Mouse (Mus musculus) 416B (cell line): ENCODE results near the gene Heca.
A peak's percentile ranks its signal among the peaks of the same experiment; 100 is the strongest.
"Not testable (repeated sequence)": the region's sequence is repeated elsewhere in the genome, so short reads cannot be mapped to it uniquely, and the experiment has no call there.

Experiments
- DNase-seq: peaks from one replicate; pipeline ENCODE4 v3.0.0; 2011; ENCODE audit warnings: low read depth

Gene Heca

DNA sequence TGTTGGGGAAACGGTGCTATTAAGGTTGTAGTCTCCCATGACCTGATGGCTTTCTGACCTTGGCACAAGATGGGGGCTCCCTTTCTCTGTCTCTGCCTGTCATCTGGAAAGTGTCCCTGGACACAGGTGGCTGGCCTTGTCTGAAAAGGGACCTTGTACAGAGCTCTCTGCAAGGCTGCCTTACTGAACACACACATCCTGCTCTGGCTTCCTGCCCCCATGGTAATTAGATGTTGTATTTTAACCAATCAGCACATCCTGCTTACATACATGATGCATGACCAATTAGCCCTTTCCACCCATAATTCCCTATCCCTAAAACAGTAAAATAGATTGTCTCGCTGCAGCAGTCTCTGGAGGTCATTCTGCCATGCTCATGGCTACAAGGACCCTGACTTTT, 67.1 kb downstream of the Heca start:
- no peak for DNase-seq

DNA sequence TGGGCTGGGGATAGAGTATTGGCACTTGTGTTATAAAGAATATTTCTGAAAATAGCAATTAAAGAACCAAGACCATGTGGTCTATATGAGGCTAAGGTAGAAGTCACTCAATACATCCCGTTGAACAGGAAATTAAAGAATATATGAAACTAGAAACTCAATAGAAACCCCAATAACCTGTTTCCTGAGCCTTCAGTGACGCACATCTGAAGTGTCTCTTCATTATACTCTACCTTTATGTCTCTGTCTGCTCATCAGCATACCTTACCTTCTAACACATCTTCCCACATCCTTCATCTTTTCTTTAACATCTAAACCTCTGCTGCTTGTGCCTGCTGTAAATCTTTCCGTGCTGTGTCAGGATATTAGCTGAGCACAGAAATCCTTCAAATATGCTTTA, 67.8 kb downstream of the Heca start:
- DNase-seq: no peak

DNA sequence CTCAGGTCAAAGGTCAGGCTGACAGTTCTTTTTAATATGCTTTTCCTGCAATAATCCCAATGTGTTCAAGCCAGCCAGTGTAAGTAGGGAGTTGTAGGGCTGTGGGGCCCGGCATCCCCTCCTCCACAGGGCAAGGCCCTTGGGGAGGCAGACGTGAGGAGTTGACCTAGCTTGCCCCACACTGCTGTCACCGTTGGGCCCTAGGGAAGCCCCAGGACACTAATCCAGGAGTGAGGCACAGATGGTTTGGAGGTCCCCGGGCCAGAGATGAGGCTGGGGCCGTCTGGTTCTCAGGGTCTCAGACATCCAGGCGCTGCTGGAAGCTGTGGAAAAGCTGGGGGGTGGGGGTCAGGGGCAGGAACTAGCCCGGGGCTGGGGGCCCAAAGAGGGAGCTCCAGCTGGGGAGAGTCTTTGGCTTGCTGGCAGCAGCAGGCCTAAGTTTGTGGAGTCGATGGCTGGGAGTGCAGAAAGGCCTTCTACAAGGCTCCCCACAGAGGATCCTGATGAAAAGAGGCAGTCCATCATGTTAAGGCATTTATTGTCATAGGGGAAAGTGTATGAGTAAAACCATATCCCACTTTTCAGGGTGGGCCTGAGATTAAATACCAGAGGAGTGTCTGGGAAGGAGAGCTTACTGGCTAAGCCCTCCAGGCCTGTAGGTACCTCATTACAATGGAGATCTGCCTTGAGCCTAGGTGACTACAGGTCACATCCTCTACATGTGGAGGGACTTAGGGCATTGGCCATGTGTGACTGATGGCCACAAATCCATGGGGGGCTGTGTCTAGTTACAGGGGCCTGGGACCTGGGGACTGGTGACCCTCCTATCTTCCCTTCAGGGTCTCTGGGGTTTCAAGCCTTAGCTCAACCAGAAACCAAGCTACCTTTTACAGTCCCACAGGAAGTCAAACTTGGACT, 69.6 kb downstream of the Heca start:
- DNase-seq: no peak

DNA sequence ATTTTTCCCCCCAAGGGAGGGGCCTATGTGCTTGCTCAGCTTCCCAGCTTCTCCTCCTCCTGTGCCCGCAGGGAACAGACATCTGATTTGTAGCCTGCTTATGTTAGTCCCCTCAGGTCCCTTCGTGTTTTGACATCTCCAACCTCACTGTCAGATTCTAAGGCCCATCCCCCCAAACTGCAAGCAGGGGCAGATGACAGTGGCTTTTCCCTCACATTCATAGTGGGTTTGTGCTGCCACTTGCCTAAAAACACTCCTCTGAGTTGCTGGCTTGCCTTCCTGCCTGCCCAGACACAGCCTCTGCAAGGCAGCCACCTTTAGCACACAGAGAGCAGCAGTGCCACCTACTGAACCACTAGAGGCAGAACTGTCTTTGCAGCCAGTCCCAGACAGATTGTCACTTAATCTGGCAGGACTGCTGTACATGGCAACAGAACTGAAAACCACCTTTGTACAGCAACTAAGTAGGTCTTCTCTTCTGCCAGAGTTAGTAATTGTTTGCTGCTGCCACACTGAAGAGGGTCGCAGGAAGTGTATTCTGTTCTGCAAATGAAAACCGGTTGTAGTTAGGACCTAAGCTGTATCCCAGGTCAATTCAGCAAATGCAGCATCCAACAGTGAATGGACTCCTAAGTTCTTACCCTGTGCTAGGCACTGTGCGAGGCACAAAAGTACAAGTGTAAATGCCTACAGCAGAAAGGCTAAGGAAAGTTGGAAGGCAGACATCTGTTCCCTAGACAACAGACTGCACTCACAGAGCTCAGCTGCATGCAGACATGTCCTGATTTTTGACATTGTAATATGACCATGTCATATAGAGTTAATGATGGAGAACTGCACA, 77.8 kb downstream of the Heca start:
- peak; percentile 82 for DNase-seq

DNA sequence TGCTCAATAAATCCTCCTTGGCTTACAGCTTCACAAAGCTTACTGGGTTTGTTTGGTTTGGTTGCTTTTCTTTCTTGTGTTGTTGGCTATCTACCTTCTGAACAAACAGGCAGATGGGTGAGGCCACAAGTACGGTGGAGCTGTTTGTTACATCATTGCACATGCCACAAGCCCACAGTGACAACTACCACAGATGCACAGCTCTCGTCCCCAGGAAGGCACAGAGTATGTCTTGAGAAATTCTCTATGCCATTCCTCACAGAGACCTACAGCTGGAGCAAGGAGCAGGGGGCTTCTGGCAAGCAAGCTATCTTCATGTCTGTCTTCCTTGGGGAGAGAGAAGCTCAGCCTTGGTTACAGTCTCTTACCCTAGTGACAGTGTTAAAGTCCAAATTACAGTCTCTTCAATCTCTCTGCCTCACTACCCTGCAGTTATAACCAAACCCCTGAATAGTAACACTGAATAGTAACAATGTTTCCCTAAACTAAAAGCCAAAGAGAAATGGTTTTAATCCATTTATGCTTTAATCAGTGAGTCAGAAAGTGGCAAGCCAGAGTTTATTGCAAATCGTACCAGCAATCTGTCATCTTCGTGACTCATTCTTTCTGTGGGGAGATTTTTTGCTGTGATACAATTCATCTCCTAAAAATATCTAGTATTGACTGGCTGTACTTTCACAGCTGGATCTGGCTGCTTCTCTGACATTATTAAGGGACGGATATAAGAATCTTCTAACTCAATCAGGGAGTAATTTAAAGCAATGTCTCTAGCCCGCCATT, 87.0 kb downstream of the Heca start:
- DNase-seq: peak; percentile 82

DNA sequence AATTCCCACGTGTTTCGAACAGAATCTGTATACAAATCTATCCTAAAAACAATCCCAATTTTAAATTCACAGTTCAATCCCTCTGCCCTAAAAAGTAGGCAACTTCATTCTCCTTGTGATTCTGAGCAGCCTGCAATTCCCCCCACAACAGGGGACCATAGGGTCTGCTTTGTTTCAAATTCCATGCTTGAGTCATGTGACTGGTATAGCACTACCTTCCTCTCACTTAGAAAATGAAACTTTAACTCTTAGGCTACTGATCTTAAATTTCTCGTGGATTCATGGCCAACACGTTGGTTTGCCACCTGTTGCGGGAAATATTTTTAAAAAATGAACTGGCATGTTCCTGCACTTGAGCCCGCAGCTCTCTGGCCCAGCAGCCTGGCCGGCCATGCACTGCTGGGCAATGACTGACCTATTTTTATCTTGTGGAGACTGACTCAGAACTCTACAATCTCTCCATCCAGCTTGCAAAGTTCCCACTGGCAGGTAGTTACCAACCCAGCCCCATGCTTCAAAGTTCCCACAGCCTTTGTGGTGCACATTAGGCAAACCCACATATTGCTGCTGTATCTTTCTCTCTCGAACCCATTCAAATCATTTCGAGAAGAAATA, 90.1 kb downstream of the Heca start:
- DNase-seq: peak; percentile 14

DNA sequence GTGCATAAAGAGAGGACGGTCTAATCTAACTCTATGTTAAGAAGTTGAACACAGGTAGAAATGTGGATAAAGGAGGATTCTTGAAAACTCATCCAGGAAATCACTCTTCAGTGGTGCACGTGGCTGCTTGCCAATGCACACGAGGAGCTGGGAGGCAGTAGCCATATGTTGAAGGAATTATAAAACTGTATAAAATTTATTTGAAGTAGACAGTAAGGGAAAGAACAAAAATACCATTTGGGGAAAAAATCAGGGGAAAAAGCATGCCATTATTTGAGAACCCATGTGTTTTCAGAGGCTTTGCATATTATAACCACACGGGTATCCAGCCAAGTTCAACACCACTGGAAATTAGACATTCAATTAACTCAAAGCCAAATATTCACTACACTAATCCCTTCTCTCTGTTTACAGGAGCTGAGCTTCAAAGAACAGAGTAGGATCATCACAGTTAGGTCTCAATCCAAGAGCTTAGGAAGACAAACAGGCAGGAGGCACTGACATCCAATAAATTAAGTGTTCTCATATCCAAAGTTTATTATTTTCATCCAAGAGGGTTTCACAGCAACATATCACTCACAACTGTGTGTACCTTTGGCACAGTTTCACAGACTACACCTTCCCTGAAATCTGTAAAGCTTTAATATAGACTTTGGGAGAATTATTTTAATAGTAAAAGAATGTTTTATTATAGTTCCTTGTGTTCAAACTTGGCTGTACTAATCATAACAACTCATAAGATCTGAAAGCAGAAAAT, 102.9 kb downstream of the Heca start:
- no peak for DNase-seq

DNA sequence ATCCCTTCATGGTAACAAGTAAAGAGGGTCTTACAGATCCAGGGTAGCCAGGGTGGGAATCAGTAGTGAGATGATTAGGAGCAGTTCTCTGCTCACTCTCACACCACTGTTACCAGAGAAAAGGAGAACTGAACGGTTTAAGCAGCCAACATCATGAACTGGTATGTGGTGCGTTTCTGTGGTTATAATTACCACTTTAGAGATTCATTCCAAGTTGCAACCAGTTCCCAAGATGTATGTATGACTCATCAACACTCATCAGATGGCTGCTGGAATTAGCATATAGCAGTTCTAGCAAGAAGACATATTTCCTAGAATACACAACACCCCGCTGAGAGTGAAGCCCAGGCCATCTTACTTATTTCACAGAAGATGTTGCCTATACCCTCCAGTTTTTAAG, 105.8 kb downstream of the Heca start:
- peak; percentile 66 for DNase-seq

DNA sequence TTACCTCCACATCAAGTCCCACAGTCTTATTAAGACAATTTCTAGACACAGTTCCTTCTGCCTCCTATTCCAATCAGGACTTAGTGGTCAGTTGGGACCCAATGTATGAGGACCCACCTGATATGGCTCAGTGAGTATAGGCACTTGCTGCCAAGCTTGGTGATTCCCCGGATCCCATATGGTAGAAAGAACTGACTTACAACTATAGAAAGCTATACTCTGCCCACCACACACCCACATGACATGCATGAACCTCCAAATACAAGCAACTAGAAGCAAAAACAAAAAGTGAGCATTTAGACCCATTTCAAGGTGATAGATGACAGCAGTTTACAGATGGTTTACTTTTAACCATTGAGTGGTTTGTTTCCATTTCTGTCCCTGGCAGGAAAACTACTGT, 111.6 kb downstream of the Heca start:
- DNase-seq: no peak

DNA sequence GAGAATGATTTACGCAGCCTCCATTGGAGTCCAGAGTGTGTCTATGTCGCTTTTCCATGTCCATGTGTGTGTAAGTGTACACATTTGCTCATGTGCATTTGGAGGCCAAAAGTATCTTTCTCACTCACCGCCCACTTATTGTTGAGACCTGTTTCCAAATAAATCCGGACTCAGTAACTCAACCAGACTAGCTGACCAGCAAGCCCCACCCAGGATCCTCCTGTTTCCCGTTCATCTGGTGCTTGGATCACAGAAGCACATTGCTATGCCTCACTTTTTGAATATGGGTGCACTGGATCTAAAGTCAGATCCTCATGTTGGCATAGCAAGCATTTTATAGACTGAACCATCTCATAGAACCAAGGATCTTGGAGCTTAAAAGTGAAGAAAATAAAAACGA, 112.8 kb downstream of the Heca start:
- DNase-seq: no peak

DNA sequence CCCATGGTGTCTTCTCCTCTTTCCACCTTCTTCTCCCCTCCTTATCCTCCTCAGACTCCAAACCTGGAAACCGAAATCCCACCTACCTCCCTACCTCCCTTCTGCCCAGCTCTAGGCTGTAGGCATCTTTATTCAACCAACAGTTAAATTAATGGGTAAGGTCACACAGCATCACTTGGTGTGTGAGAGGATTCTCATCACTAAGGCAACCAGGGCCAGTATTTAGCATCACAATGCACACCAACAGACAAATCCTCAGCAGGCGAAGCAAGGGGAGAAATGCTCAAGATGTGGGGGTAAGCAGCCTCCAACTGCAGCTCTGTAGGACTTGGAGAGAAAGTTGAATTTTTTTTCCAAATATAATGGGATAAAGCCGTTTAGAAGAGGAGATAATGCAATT, 116.8 kb downstream of the Heca start:
- DNase-seq: no peak

DNA sequence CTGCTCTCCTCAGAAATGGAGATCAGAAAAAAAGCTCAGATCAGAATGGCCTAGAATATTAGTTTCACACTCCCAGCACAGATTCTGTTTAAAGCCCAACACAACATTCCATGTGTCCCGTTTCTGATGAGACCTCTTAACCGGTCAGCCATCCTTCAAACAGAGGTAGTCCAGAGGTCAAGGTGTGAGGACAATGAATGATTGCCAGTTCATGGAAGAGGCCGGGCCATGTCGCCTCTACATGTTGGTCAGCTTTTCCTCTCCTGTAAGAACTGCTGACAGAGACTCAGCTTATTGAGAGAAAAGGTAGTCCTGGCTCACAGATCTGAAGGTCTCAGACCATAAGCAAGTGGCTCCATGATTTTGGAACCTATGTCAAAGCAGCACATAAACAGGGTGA, 118.7 kb downstream of the Heca start:
- DNase-seq: no peak

DNA sequence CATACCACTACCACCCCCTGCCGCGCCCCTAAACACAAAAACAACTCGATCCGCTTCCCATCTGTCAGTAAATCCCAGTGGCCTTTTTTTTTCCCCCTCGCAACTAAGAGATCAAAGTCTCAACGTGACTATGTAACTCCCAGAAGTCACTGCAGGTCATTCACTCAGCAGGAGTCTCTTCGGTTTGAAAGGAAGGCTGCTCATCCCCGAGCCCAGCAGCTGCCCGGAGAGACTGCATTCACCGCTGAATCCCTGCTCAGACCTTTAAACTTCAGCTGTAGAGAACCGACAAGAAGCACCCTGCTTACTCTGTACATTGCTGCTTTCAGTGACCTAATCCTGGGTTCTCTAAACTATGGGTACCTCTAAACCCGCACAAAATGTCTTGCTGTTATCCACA, 120.5 kb downstream of the Heca start:
- DNase-seq: no peak

DNA sequence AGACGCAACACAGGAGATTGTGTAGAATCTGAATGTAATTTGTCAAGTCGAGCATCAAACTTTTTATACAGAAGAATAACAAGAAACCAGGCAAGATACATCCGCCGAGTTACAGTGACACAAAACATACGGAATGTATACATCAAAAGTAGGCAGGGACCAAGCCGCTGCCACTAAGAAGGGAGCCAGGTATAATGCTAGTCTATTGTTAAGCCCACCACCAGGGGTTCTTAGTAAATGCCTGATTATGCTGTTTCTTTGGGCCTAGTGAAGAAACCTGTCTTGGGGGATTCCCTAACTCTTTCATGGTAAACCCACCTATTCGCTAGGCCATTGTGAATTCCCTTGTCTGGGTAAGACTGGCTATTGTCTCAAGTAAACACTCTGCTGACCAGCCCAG, 127.4 kb downstream of the Heca start:
- DNase-seq: not testable (repeated sequence)
